Mouse (Mus musculus): Measurements from ENCODE around the gene Npnt.

The Npnt gene

GRCm38 (mm10) chr3:132856651-132857050 lies 93.4 kb downstream of the Npnt start:
- DNase-seq (ENCODE audit: low read depth, low spot score), result no peak

- DNase-seq (ENCODE audit: low read depth, low spot score), result peak; percentile 65
Measured at GRCm38 (mm10) chr3:132855458-132856212, 94.5 kb downstream of the Npnt start.

- no peak for DNase-seq (ENCODE audit: low read depth, low spot score)
Measured at GRCm38 (mm10) chr3:132854271-132854670, 95.8 kb downstream of the Npnt start.

- peak; percentile 46 for DNase-seq (ENCODE audit: low read depth, low spot score)
Measured at GRCm38 (mm10) chr3:132851841-132852728, 98.0 kb downstream of the Npnt start.

- no peak for DNase-seq (ENCODE audit: low read depth, low spot score)
Measured at GRCm38 (mm10) chr3:132851417-132851816, 98.7 kb downstream of the Npnt start.

GRCm38 (mm10) chr3:132850431-132850830 lies 99.7 kb downstream of the Npnt start:
- DNase-seq (ENCODE audit: low read depth, low spot score), result no peak

- no peak for DNase-seq (ENCODE audit: low read depth, low spot score)
Measured at GRCm38 (mm10) chr3:132849669-132850068, 100.4 kb downstream of the Npnt start.

- DNase-seq (ENCODE audit: low read depth, low spot score), result no peak
Measured at GRCm38 (mm10) chr3:132842676-132843075, 107.4 kb downstream of the Npnt start.

- DNase-seq (ENCODE audit: low read depth, low spot score), result no peak
Measured at GRCm38 (mm10) chr3:132839516-132839915, 110.6 kb downstream of the Npnt start.

GRCm38 (mm10) chr3:132838656-132839417 lies 111.3 kb downstream of the Npnt start:
- DNase-seq (ENCODE audit: low read depth, low spot score), result no peak

GRCm38 (mm10) chr3:132837134-132837533 lies 113.0 kb downstream of the Npnt start:
- no peak for DNase-seq (ENCODE audit: low read depth, low spot score)

- DNase-seq (ENCODE audit: low read depth, low spot score), result no peak
Measured at GRCm38 (mm10) chr3:132835118-132835794, 114.8 kb downstream of the Npnt start.
